Mouse (Mus musculus) erythroblast, embryonic 14.5 days (primary cell): Measurements from ENCODE around the gene 1700003H04Rik.

Experiments used
- GATA1 ChIP-seq: IDR thresholded peaks from 2 replicates; pipeline ENCODE4 v1.6.1; 2012; ENCODE audit warnings: low read length, inconsistent platforms, mixed read lengths
- TAL1 ChIP-seq: IDR thresholded peaks from 3 replicates; pipeline ENCODE4 v1.6.1; 2012; ENCODE audit warnings: low read length, inconsistent platforms, mixed read lengths

GRCm38 (mm10) chr3:124518786-124519185 lies 62.1 kb downstream of the 1700003H04Rik start:
- TF ChIP-seq GATA1 (no peak), TAL1 (no peak)
